Mouse (Mus musculus) ES-Bruce4 (cell line): Measurements from ENCODE around the gene Slc24a3.

Experiments used
- CTCF ChIP-seq: IDR thresholded peaks from one replicate; pipeline ENCODE4 v1.8.1; 2011; ENCODE audit warnings: low read depth, low read length
- EP300 ChIP-seq: IDR thresholded peaks from 2 replicates; pipeline ENCODE4 v1.6.1; 2011; ENCODE audit warnings: low read depth, low read length; ENCODE audit not compliant: insufficient read depth
- POLR2A ChIP-seq: IDR thresholded peaks from one replicate; pipeline ENCODE4 v1.8.1; 2011; ENCODE audit warnings: low read length; ENCODE audit not compliant: insufficient read depth

DNA sequence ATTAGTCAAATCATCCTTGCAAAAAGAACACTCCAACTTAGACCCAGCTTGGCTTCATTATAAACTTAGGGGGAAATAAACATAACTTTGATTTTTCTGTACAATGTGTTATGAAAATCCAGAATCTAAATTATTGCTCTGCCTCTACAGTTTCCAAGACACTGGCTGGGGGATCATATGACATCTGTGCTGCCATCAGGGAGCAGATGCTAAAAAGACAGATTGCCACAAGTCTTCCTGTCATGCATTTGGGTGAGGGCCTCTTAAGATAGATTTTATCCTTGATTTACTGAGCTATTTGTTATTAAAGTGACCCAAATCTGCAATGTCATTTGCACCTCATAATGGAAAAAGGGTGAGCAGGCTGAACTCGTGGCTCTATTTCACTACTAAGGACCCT lies 99.2 kb downstream of the Slc24a3 start:
- TF ChIP-seq POLR2A = no peak
- no peak for TF ChIP-seq CTCF
- no peak for TF ChIP-seq EP300
